Mouse (Mus musculus): ENCODE measurements around the gene Cisd3.

GRCm38 (mm10) chr11:97642746-97643145 lies 42.9 kb upstream of the Cisd3 start:
- TF ChIP-seq CTCF (IDR thresholded peaks at IDR 0.05; ENCODE audit: borderline replicate concordance, insufficient read depth, low read length): no peak
- TF ChIP-seq POLR2A (IDR thresholded peaks at IDR 0.05; ENCODE audit: low read depth, low read length): no peak
